In genomic region chr7:106236327-106237191, GRCm38 (mm10) we compare ENCODE assay signal across 12 mouse cellular contexts. TPM values are rescaled to one million over a fixed set of nuclear protein-coding genes. Genes with fewer than 3 reads are reported as not detected.
DNase-seq lines count a peak whose midpoint lies in the region; ATAC-seq and TF ChIP-seq lines count a peak whose summit lies in the region.
"Had no signal": no experiment of that assay in that cellular context is flagged by ENCODE, and none has a peak within 500 bp of the region (broad histone marks: within the 10 kb centered on the region; RNA-seq: fewer than 3 reads in every experiment).

No protein-coding gene starts in this region.

- no peak overlapping the region for H3K27ac ChIP-seq in kidney, embryonic 16.5 days (ENCODE audit: low read length)
- peak overlapping the region; percentile 85 for H3K27ac ChIP-seq in liver, postnatal 0 days (ENCODE audit: low read depth)
- H3K27ac ChIP-seq in hindbrain, embryonic 10.5 days = no peak overlapping the region
- H3K27ac ChIP-seq: hindbrain, embryonic 13.5 days; limb, embryonic 10.5 days had no signal

- no peaks in the 10 kb centered on the region for H3K36me3 ChIP-seq in kidney, embryonic 16.5 days (ENCODE audit: insufficient read depth, low read length)
- no peaks in the 10 kb centered on the region for H3K36me3 ChIP-seq in liver, postnatal 0 days (replicated peaks; ENCODE audit: insufficient read depth, low read length)
- H3K36me3 ChIP-seq in hindbrain, embryonic 10.5 days = no peaks in the 10 kb centered on the region
- H3K36me3 ChIP-seq: hindbrain, embryonic 13.5 days; limb, embryonic 10.5 days had no signal

- H3K27me3 ChIP-seq in kidney, embryonic 16.5 days (ENCODE audit: insufficient read depth, low read length) = no peaks in the 10 kb centered on the region
- H3K27me3 ChIP-seq in liver, postnatal 0 days (ENCODE audit: insufficient read depth, low read length) = no peaks in the 10 kb centered on the region
- H3K27me3 ChIP-seq in hindbrain, embryonic 10.5 days (ENCODE audit: insufficient read depth, poor library complexity, severe bottlenecking) = no peaks in the 10 kb centered on the region
- H3K27me3 ChIP-seq: hindbrain, embryonic 13.5 days had no signal

- H3K4me1 ChIP-seq in kidney, embryonic 16.5 days (ENCODE audit: insufficient read depth, low read length) = 0 out of 2 replicates have a peak, but pooled peaks cover 5% of the 10 kb centered on the region
- peaks cover 5% of the 10 kb centered on the region; the same call in 1 of the 2 replicates for H3K4me1 ChIP-seq in liver, postnatal 0 days (ENCODE audit: insufficient read depth)
- no peaks in the 10 kb centered on the region for H3K4me1 ChIP-seq in hindbrain, embryonic 10.5 days (replicated peaks)
- H3K4me1 ChIP-seq: hindbrain, embryonic 13.5 days; limb, embryonic 10.5 days had no signal

- ATAC-seq in kidney, embryonic 16.5 days (ENCODE audit: low FRiP score, low TSS enrichment) = peak; percentile 51; the same call in 1 of the 2 replicates
- ATAC-seq in activated CD4-positive, CD25-positive, alpha-beta regulatory T cell, adult 4 months = peak; percentile 90
- ATAC-seq in liver, postnatal 0 days = peak; percentile 79
- ATAC-seq: midbrain, embryonic 16.5 days had no signal

- no peak overlapping the region for H3K9ac ChIP-seq in kidney, embryonic 16.5 days (replicated peaks; ENCODE audit: low read length)
- H3K9ac ChIP-seq in liver, postnatal 0 days (replicated peaks) = no peak overlapping the region
- H3K9ac ChIP-seq: hindbrain, embryonic 13.5 days had no signal

- TF ChIP-seq EP300 in liver, postnatal 0 days (IDR thresholded peaks at IDR 0.05; ENCODE audit: low read depth) = no peak; the same call in 1 of the 2 replicates

- H3K4me3 ChIP-seq in kidney, embryonic 16.5 days (ENCODE audit: low read length) = no peak overlapping the region
- no peak overlapping the region for H3K4me3 ChIP-seq in liver, postnatal 0 days (ENCODE audit: low read depth, low read length)
- H3K4me3 ChIP-seq in hindbrain, embryonic 10.5 days = no peak overlapping the region
- H3K4me3 ChIP-seq: hindbrain, embryonic 13.5 days; limb, embryonic 10.5 days had no signal

- DNase-seq in kidney, adult 11 months = no peak
- peak; percentile 85 for DNase-seq in CD4-positive helper T cell, adult 2 months (ENCODE audit: low read depth, low spot score)
- no peak for DNase-seq in liver, postnatal 0 days
- DNase-seq in urinary bladder, postnatal 25 days (ENCODE audit: low spot score) = no peak
- no peak for DNase-seq in hindbrain, embryonic 10.5 days (ENCODE audit: low spot score)
- DNase-seq in frontal cortex, postnatal 36 days (ENCODE audit: low spot score in 2 of 2) = no peak
- DNase-seq: right cerebral cortex, postnatal 25 days had no signal

- H3K4me2 ChIP-seq in kidney, embryonic 16.5 days (replicated peaks; ENCODE audit: low read depth, low read length) = no peak overlapping the region
- no peak overlapping the region for H3K4me2 ChIP-seq in liver, postnatal 0 days (ENCODE audit: low read depth, low read length)
- H3K4me2 ChIP-seq: hindbrain, embryonic 13.5 days had no signal

- WGBS in kidney, embryonic 16.5 days = 63% methylated on average over 2 of the region's 2 CpGs
- 38% methylated on average over 2 of the region's 2 CpGs for WGBS in liver, postnatal 0 days (ENCODE audit: insufficient replicate concordance)
- WGBS in hindbrain, embryonic 10.5 days = 73% methylated on average over 2 of the region's 2 CpGs

- H3K9me3 ChIP-seq in kidney, embryonic 16.5 days (ENCODE audit: low read length) = peaks cover 9% of the 10 kb centered on the region
- 0 out of 2 replicates have a peak, but pooled peaks cover 3% of the 10 kb centered on the region for H3K9me3 ChIP-seq in liver, postnatal 0 days (ENCODE audit: low read length)
- H3K9me3 ChIP-seq in hindbrain, embryonic 10.5 days = no peaks in the 10 kb centered on the region
- H3K9me3 ChIP-seq: hindbrain, embryonic 13.5 days; limb, embryonic 10.5 days had no signal

- no peak for TF ChIP-seq CTCF in liver, postnatal 0 days (IDR thresholded peaks at IDR 0.05; ENCODE audit: low read depth)

RNA-seq across cellular contexts. Expression of gene Gvin1, which starts 21.4 kb away (rescaled TPM):
- polyA plus RNA-seq in kidney, embryonic 16.5 days (2015; fragmentation: Nextera tagmentation; extraction: Ambion mirVana) = 0.12 and 0.68 TPM in 2 replicates
- polyA plus RNA-seq in activated CD4-positive, CD25-positive, alpha-beta regulatory T cell, adult 4 months (2017; shearing (Covaris generic)) = 100 to 1,000 TPM; 108 to 118 TPM
- 0.70 and 0.97 TPM in 2 replicates for polyA plus RNA-seq in liver, postnatal 0 days (2015; fragmentation: Nextera tagmentation; extraction: Ambion mirVana)
- 0.06 and 0.07 TPM in 2 replicates for polyA plus RNA-seq in hindbrain, embryonic 10.5 days (2016; fragmentation: Nextera tagmentation; extraction: Ambion mirVana)
- polyA plus RNA-seq: hindbrain, embryonic 13.5 days had no signal

Comparison
In these comparisons a context has a peak if more than half of its experiments do, and no peak if none do; other contexts are left out.
1. RNA of gene Gvin1, which starts 21.4 kb away (polyA plus RNA-seq): 108 to 118 TPM in activated CD4-positive, CD25-positive, alpha-beta regulatory T cell, adult 4 months; 0.70 to 0.97 TPM in liver, postnatal 0 days, 0.12 to 0.68 TPM in kidney, embryonic 16.5 days and 0.06 to 0.07 TPM in hindbrain, embryonic 10.5 days; every median in the first group is over 10 times any median in the second.
2. Peak in every context shown above with its lines, with median percentiles within 50 percentile points of each other: ATAC-seq.